Mouse (Mus musculus): ENCODE data around the gene Mtmr10.

GRCm38 (mm10) chr7:64321125-64321524 is 33.7 kb downstream of the Mtmr10 start:
- TF ChIP-seq HCFC1 (IDR thresholded peaks at IDR 0.05; ENCODE audit: borderline replicate concordance, insufficient read depth, low read length) (no peak), MAFK (IDR thresholded peaks at IDR 0.05; ENCODE audit: insufficient read depth, low read depth, low read length) (no peak), ZC3H11A (IDR thresholded peaks at IDR 0.05; ENCODE audit: borderline replicate concordance, low read depth, low read length) (no peak), CHD2 (IDR thresholded peaks at IDR 0.05; ENCODE audit: low read depth, low read length) (no peak)

All from ES-E14 (cell line).